Mouse (Mus musculus) G1E (cell line): ENCODE data around the gene Heatr6.

ENCODE experiments used
- CTCF ChIP-seq: IDR thresholded peaks from 2 replicates; pipeline ENCODE4 v1.5.1; 2012; ENCODE audit warnings: low read depth, low read length, inconsistent platforms, mixed read lengths
- GATA1 ChIP-seq: IDR thresholded peaks from 2 replicates; pipeline ENCODE4 v1.6.1; 2012; ENCODE audit warnings: borderline replicate concordance, low read length, inconsistent platforms, mixed read lengths
- GATA2 ChIP-seq: IDR thresholded peaks from 2 replicates; pipeline ENCODE4 v1.6.1; 2012; ENCODE audit warnings: low read depth, low read length, inconsistent platforms, borderline replicate concordance
- TAL1 ChIP-seq: conservative IDR thresholded peaks from 2 replicates; pipeline ENCODE4 v1.6.1; 2012; ENCODE audit warnings: low read depth, low read length, inconsistent platforms, mixed read lengths

DNA sequence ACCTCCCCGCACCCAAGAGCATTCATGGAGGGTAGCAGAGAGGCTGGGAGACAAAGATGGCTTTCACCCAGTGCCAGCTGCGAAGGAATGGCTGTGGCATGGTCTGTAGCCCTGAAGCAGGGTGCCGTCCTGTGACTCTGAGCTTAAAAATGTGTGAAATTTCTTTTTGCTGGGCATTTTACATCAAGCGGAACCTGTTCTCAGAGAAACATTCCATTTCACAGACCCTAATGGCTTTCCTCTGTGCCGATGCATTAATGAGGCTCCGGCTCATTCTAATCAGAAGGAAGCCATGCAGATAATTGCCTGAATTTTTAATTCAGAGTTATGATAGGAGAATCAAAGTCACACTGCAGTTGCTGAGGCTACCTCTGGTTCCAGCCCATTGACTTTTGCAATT lies 63.6 kb downstream of the Heatr6 start:
- TF ChIP-seq CTCF (no peak), TAL1 (no peak), GATA1 (no peak), GATA2 (no peak)
